Mouse (Mus musculus) MEL (cell line): ENCODE data around the gene Med12l. TPM values are rescaled to one million over a fixed set of nuclear protein-coding genes. Genes with fewer than 3 reads are reported as not detected.

Experiments
- DNase-seq: peaks from one replicate; pipeline ENCODE4 v3.0.0; 2011; ENCODE audit warnings: low read depth, low spot score
- H3K27ac ChIP-seq: 2 replicates; pipeline ENCODE4 v1.5.1; 2012; ENCODE audit warnings: low read depth, mild to moderate bottlenecking, control low read depth, low read length, moderate library complexity; ENCODE audit not compliant: control insufficient read depth
- H3K27me3 ChIP-seq, 2 experiments: fragments of 150-350 bp in 1 of 2; sonication (generic) in 1 of 2; 2 replicates each; pipeline ENCODE4 v1.6.1; 2012; ENCODE audit warnings: low read length in 2 of 2, mild to moderate bottlenecking in 2 of 2, improper control_type of control experiment in 1 of 2, moderate library complexity in 1 of 2; ENCODE audit not compliant: insufficient read depth in 2 of 2, control insufficient read depth in 1 of 2
- H3K36me3 ChIP-seq, 2 experiments: 2 replicates each; pipeline ENCODE4 v1.6.1; 2012 to 2014; ENCODE audit warnings: low read length in 2 of 2, improper control_type of control experiment in 1 of 2, inconsistent platforms in 1 of 2, mild to moderate bottlenecking in 1 of 2; ENCODE audit not compliant: insufficient read depth in 2 of 2, control insufficient read depth in 1 of 2
- H3K4me1 ChIP-seq, 2 experiments: fragments of 150-350 bp in 1 of 2; sonication (generic) in 1 of 2; 2 replicates each; pipeline ENCODE4 v1.6.1; 2012; ENCODE audit warnings: low read length in 2 of 2, improper control_type of control experiment in 1 of 2, mild to moderate bottlenecking in 1 of 2; ENCODE audit not compliant: insufficient read depth in 2 of 2, control insufficient read depth in 1 of 2
- H3K4me3 ChIP-seq, 2 experiments: fragments of 150-350 bp in 1 of 2; sonication (generic) in 1 of 2; 2 replicates each; pipeline ENCODE4 v1.5.1; 2012; ENCODE audit warnings: low read depth in 2 of 2, low read length in 2 of 2, mild to moderate bottlenecking in 2 of 2, moderate library complexity in 2 of 2, control low read depth in 1 of 2, improper control_type of control experiment in 1 of 2; ENCODE audit not compliant: control insufficient read depth in 1 of 2, insufficient read depth in 1 of 2
- H3K79me2 ChIP-seq: 2 replicates; pipeline ENCODE4 v1.6.1; 2012; ENCODE audit warnings: mild to moderate bottlenecking, low read length, moderate library complexity; ENCODE audit not compliant: control insufficient read depth, poor library complexity, insufficient read depth
- H3K9ac ChIP-seq: 2 replicates; pipeline ENCODE4 v1.6.1; 2012; ENCODE audit warnings: low read depth, mild to moderate bottlenecking, control low read depth, low read length, moderate library complexity; ENCODE audit not compliant: control insufficient read depth, poor library complexity, severe bottlenecking
- H3K9me3 ChIP-seq: fragments of 150-350 bp; sonication (generic); replicated peaks from 2 replicates; pipeline ENCODE4 v1.6.1; 2012; ENCODE audit warnings: mild to moderate bottlenecking, low read length, improper control_type of control experiment, moderate library complexity; ENCODE audit not compliant: insufficient read depth
- CHD1 ChIP-seq: IDR thresholded peaks from 2 replicates; pipeline ENCODE4 v1.6.1; 2012; ENCODE audit warnings: low read depth, mild to moderate bottlenecking, inconsistent platforms, low read length, improper control_type of control experiment
- ELF1 ChIP-seq: IDR thresholded peaks from 2 replicates; pipeline ENCODE4 v1.6.1; 2014; ENCODE audit warnings: low read depth, mild to moderate bottlenecking, inconsistent platforms, low read length, improper control_type of control experiment, moderate library complexity
- EP300 ChIP-seq, 2 experiments: IDR thresholded peaks; 2 replicates each; pipeline ENCODE4 v1.6.1; 2011; ENCODE audit warnings: improper control_type of control experiment in 2 of 2, low read length in 2 of 2, low read depth in 1 of 2, mild to moderate bottlenecking in 1 of 2
- GABPA ChIP-seq: IDR thresholded peaks from 2 replicates; pipeline ENCODE4 v1.6.1; 2012; ENCODE audit warnings: low read depth, mild to moderate bottlenecking, inconsistent platforms, low read length, improper control_type of control experiment, moderate library complexity
- HCFC1 ChIP-seq: IDR thresholded peaks from 2 replicates; pipeline ENCODE4 v1.6.1; 2012; ENCODE audit warnings: low read depth, mild to moderate bottlenecking, inconsistent platforms, low read length, improper control_type of control experiment, moderate library complexity
- KAT2A ChIP-seq: conservative IDR thresholded peaks from 2 replicates; pipeline ENCODE4 v1.6.1; 2012; ENCODE audit warnings: low read depth, low read length, improper control_type of control experiment, inconsistent platforms
- MEF2A ChIP-seq: IDR thresholded peaks from 2 replicates; pipeline ENCODE4 v1.6.1; 2014; ENCODE audit warnings: low read depth, mild to moderate bottlenecking, inconsistent platforms, low read length, improper control_type of control experiment; ENCODE audit not compliant: poor library complexity, insufficient replicate concordance, severe bottlenecking; ENCODE audit errors: extremely low read depth
- MXI1 ChIP-seq: IDR thresholded peaks from 2 replicates; pipeline ENCODE4 v1.6.1; 2011; ENCODE audit warnings: mild to moderate bottlenecking, low read depth, low read length, improper control_type of control experiment
- MYB ChIP-seq: IDR thresholded peaks from 2 replicates; pipeline ENCODE4 v1.6.1; 2011; ENCODE audit warnings: mild to moderate bottlenecking, low read depth, low read length, improper control_type of control experiment
- MYC ChIP-seq: IDR thresholded peaks from 2 replicates; pipeline ENCODE4 v1.6.1; 2011; ENCODE audit warnings: low read depth, mild to moderate bottlenecking, low read length, improper control_type of control experiment, moderate library complexity
- NRF1 ChIP-seq: IDR thresholded peaks from 2 replicates; pipeline ENCODE4 v1.6.1; 2014; ENCODE audit warnings: low read depth, mild to moderate bottlenecking, inconsistent platforms, low read length, improper control_type of control experiment, moderate library complexity; ENCODE audit not compliant: poor library complexity, insufficient read depth, severe bottlenecking
- POLR2A ChIP-seq, 2 experiments: IDR thresholded peaks; 2 replicates each; pipeline ENCODE4 v1.6.1; 2011 to 2012; ENCODE audit warnings: low read length in 2 of 2, mild to moderate bottlenecking in 2 of 2, control low read depth in 1 of 2, improper control_type of control experiment in 1 of 2, low read depth in 1 of 2, moderate library complexity in 1 of 2; ENCODE audit not compliant: control insufficient read depth in 1 of 2, insufficient read depth in 1 of 2, poor library complexity in 1 of 2
- RAD21 ChIP-seq: IDR thresholded peaks from 2 replicates; pipeline ENCODE4 v1.6.1; 2011; ENCODE audit warnings: mild to moderate bottlenecking, low read depth, low read length, improper control_type of control experiment
- SIN3A ChIP-seq: IDR thresholded peaks from 2 replicates; pipeline ENCODE4 v1.6.1; 2012; ENCODE audit warnings: low read length, improper control_type of control experiment, inconsistent platforms
- SMC3 ChIP-seq: IDR thresholded peaks from 2 replicates; pipeline ENCODE4 v1.6.1; 2011; ENCODE audit warnings: low read depth, low read length, improper control_type of control experiment
- TAL1 ChIP-seq: IDR thresholded peaks from 2 replicates; pipeline ENCODE4 v1.6.1; 2012; ENCODE audit warnings: mild to moderate bottlenecking, inconsistent platforms, low read length, moderate library complexity, mixed read lengths
- TBP ChIP-seq: IDR thresholded peaks from 2 replicates; pipeline ENCODE4 v1.8.0; 2011; ENCODE audit warnings: low read depth, low read length, improper control_type of control experiment
- USF2 ChIP-seq, 2 experiments: IDR thresholded peaks; 2 replicates each; pipeline ENCODE4 v1.6.1; 2011 to 2012; ENCODE audit warnings: improper control_type of control experiment in 2 of 2, low read length in 2 of 2, borderline replicate concordance in 1 of 2, inconsistent platforms in 1 of 2, low read depth in 1 of 2, mild to moderate bottlenecking in 1 of 2; ENCODE audit not compliant: insufficient read depth in 1 of 2
- ZC3H11A ChIP-seq: IDR thresholded peaks from 2 replicates; pipeline ENCODE4 v1.6.1; 2012; ENCODE audit warnings: low read depth, mild to moderate bottlenecking, inconsistent platforms, low read length, improper control_type of control experiment
- polyA plus RNA-seq, 2 experiments: library from polyadenylated mRNA; stranded (reverse) in 1 of 2; unstranded in 1 of 2; fragments of >175 nt in 1 of 2; fragments of >200 nt in 1 of 2; gene quantifications; 2 replicates each; pipeline versions ENCODE4 v1.2.1 to v1.2.4; 2012; ENCODE audit warnings: low replicate concordance in 2 of 2, low read depth in 1 of 2; ENCODE audit not compliant: insufficient read length in 2 of 2, insufficient read depth in 1 of 2, missing spikeins in 1 of 2
- total RNA-seq: library from RNA; depleted of rRNA; stranded (reverse); fragments of 300-350 nt; gene quantifications from 2 replicates; pipeline ENCODE4 v1.2.3, GENCODE M21; 2012

Med12l gene
- total and polyA plus RNA-seq, 3 experiments = 0.03 TPM; not detected in 2

DNA sequence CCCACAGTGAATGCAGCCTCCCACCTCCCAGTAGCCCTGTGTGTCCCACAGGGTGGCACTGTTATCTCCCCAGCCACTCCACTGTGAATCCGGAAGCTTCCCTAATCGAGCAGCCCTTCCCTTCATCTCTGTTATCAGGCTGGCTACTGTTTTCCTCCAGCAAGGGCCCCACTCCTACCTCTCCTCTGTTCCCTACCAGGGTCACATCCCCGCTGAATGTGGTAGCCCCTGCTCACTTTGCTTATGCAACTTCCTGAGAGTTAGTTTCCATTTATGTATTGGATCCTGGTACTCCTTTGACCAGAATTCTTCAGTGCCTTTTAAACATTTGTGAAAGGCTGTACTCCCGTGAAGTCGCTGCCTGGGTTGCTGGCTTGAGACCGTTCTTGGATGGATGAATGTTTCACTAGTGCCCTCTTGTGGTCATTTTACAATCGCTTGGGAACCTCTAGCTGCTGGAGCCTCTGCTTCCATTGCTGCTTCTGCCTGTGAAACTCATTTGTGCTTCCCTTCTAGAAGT, 53.5 kb downstream of the Med12l start (continued):
- TF ChIP-seq ZC3H11A (peak; percentile 57), TAL1 (peak; percentile 83)

DNA sequence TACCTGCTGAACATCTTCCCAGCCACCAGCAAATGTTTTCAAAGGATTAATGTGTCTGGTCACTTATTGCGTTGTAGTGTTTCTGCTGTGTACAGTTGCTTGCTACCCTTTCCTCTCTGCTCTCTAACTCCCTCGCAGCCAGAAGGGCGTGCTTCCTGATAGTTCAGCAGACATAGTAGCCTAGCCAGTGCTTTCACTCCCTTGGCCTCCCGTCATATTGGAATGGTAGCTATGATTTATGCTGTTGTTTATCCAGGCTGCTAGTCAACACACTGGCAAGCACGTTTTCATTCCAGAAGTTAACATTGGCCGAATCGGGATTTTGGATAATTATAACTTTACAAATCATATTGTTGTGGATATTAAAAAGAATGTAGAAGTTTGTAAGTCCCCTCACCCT, 54.5 kb downstream of the Med12l start:
- peak overlapping the region; percentile 13; the same call in 1 of the 2 replicates for H3K9ac ChIP-seq
- H3K9me3 ChIP-seq = no peaks in the 10 kb centered on the region
- H3K27ac ChIP-seq = no peak overlapping the region
- no peak for TF ChIP-seq USF2 (IDR thresholded peaks at IDR 0.05; ENCODE audit: borderline replicate concordance in 1 of 2, insufficient read depth in 1 of 2, low read depth in 1 of 2, low read length in 2 of 2)
- no peak for TF ChIP-seq KAT2A
- TF ChIP-seq RAD21 = no peak
- TF ChIP-seq MXI1 = no peak
- no peak for TF ChIP-seq GABPA
- TF ChIP-seq MEF2A = no peak
- no peak for TF ChIP-seq MYC
- no peak for TF ChIP-seq EP300 (IDR thresholded peaks at IDR 0.05; ENCODE audit: low read depth in 1 of 2, low read length in 2 of 2)
- no peak for TF ChIP-seq POLR2A (IDR thresholded peaks at IDR 0.05; ENCODE audit: control insufficient read depth in 1 of 2, insufficient read depth in 1 of 2, low read depth in 1 of 2, low read length in 2 of 2, poor library complexity in 1 of 2)
- TF ChIP-seq NRF1 = no peak
- TF ChIP-seq MYB = no peak
- no peak for TF ChIP-seq CHD1
- no peak for TF ChIP-seq TBP
- no peak for TF ChIP-seq ELF1
- no peak for TF ChIP-seq HCFC1
- no peak for TF ChIP-seq SIN3A
- TF ChIP-seq SMC3 = no peak
- H3K4me1 ChIP-seq = peaks cover 5 to 27% of the 10 kb centered on the region in 2 experiments; a peak in 2 of 4 replicates
- no peaks in the 10 kb centered on the region for H3K27me3 ChIP-seq
- 0 out of 4 replicates have a peak overlapping the region, but pooled peaks of 1 of the 2 experiments have one; percentile 10 for H3K4me3 ChIP-seq
- DNase-seq = no peak
- no peaks in the 10 kb centered on the region for H3K79me2 ChIP-seq
- H3K36me3 ChIP-seq = peaks cover 0 to 21% of the 10 kb centered on the region in 2 experiments; a peak in 2 of 4 replicates
